Mouse (Mus musculus) heart, postnatal 0 days (tissue): Measurements from ENCODE around the gene Stk11.
A peak's percentile ranks its signal among the peaks of the same experiment; 100 is the strongest.

Experiments used
- CTCF ChIP-seq: IDR thresholded peaks from 2 replicates; pipeline ENCODE4 v1.5.1; 2016; ENCODE audit warnings: antibody characterized with exemption, control low read depth, low read depth
- EP300 ChIP-seq: IDR thresholded peaks from 2 replicates; pipeline ENCODE4 v1.6.1; 2016; ENCODE audit warnings: antibody characterized with exemption, low read depth

GRCm38 (mm10) chr10:80148610-80149290 lies 33.1 kb downstream of the Stk11 start:
- TF ChIP-seq EP300: no peak; the same call in 1 of the 2 replicates
- TF ChIP-seq CTCF: peak; percentile 48
